Mouse (Mus musculus): ENCODE results near the gene 4833427G06Rik. TPM values are rescaled to one million over a fixed set of nuclear protein-coding genes. Genes with fewer than 3 reads are reported as not detected.

The 4833427G06Rik gene
- polyA plus RNA-seq, 1 experiment from 2014 or later = 1.9 TPM

DNA sequence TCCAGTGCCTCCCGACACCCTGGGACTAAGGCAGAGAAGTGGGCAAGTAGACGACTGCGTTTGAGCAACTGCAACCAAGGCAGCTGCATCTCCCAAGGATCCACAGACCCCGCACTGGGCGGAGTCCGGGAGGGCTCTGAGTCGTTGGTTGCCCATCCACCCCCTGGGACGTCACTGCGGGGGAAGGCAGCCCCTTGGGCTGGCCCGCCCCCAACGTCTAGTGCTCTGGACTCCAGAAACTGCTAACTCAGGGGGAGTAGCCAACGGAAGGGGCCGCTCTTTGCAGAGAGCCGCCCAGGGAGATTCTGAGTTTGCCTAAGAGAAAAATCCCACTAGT, 24.9 kb downstream of the 4833427G06Rik start, which contains the start of gene Layn:
Gene Layn (minus strand): TSS at position 116 of the 337 bp plus-strand sequence.
- Histone ChIP-seq H3K36me3 (ENCODE audit: control insufficient read depth, insufficient read depth, low read length) (no peaks in the 10 kb centered on the region), H3K27me3 (replicated peaks; ENCODE audit: control insufficient read depth, insufficient read depth, low read length) (peaks cover 2% of the 10 kb centered on the region), H3K4me3 (ENCODE audit: low read length) (peak within 1 kb of the TSS; percentile 43), H3K4me2 (ENCODE audit: low read length) (peak within 1 kb of the TSS; percentile 71), H3K27ac (ENCODE audit: low read depth, low read length) (no peak within 1 kb of the TSS), H3K9ac (ENCODE audit: low read depth, low read length) (peak within 1 kb of the TSS; percentile 57), H3K4me1 (ENCODE audit: control insufficient read depth, insufficient read depth, low read depth, low read length) (peaks cover 11% of the 10 kb centered on the region), H3K9me3 (ENCODE audit: control insufficient read depth, low read length) (no peaks in the 10 kb centered on the region)
- ATAC-seq = peak; percentile 94
- WGBS = 0% methylated on average over 14 of the region's 14 CpGs

DNA sequence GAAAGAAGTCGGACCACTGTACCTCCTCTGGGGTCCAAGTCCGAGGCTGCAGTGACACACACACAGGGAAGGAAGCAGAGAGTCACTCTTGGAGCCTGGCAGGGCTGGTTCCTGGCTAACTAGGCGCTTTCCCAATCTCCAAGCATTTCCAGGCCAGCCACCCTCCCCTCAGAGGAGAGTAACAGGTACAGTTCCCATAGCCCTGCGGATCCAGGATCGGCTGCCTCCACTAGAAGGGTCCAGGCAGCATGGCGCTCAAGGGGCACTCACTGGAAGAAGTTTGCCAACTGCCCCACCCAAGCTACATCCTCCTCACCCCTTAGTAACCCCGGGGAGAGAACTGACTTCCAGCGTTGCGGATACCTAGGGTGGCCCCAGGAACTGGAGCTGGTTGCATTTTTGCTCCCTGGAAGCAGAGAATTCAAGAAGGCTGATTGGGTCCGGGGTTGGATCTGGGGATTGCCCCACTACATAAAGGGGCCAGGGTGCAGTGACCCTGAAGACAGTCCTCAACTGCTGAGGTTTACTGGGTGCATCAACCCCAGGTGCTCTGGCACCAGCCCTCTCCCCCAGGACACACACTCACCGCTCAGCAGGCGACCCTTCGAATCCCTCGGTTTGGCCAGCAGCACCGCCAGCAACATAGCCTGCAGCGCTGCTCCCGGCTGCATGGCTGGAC, 25.4 kb downstream of the 4833427G06Rik start:
- no peak for ATAC-seq
- no peak overlapping the region for H3K27ac ChIP-seq (ENCODE audit: low read depth, low read length)
- H3K9ac ChIP-seq (ENCODE audit: low read depth, low read length) = peak overlapping the region; percentile 57
- H3K9me3 ChIP-seq (ENCODE audit: control insufficient read depth, low read length) = no peaks in the 10 kb centered on the region
- H3K4me1 ChIP-seq (ENCODE audit: control insufficient read depth, insufficient read depth, low read depth, low read length) = peaks cover 11% of the 10 kb centered on the region
- peaks cover 2% of the 10 kb centered on the region for H3K27me3 ChIP-seq (replicated peaks; ENCODE audit: control insufficient read depth, insufficient read depth, low read length)
- peak overlapping the region; percentile 43 for H3K4me3 ChIP-seq (ENCODE audit: low read length)
- WGBS = under 1% methylated on average over 17 of the region's 17 CpGs
- H3K4me2 ChIP-seq (ENCODE audit: low read length) = peak overlapping the region; percentile 71
- H3K36me3 ChIP-seq (ENCODE audit: control insufficient read depth, insufficient read depth, low read length) = no peaks in the 10 kb centered on the region

- Histone ChIP-seq H3K4me2 (ENCODE audit: low read length) (peak overlapping the region; percentile 71), H3K9me3 (ENCODE audit: control insufficient read depth, low read length) (no peaks in the 10 kb centered on the region), H3K4me1 (ENCODE audit: control insufficient read depth, insufficient read depth, low read depth, low read length) (peaks cover 11% of the 10 kb centered on the region), H3K27me3 (replicated peaks; ENCODE audit: control insufficient read depth, insufficient read depth, low read length) (peaks cover 2% of the 10 kb centered on the region), H3K27ac (ENCODE audit: low read depth, low read length) (no peak overlapping the region), H3K4me3 (ENCODE audit: low read length) (peak overlapping the region; percentile 43), H3K36me3 (ENCODE audit: control insufficient read depth, insufficient read depth, low read length) (no peaks in the 10 kb centered on the region), H3K9ac (ENCODE audit: low read depth, low read length) (no peak overlapping the region)
- no peak for ATAC-seq
- 23% methylated on average over 3 of the region's 3 CpGs for WGBS
Observed at GRCm38 (mm10) chr9:51075780-51076179, 26.1 kb downstream of the 4833427G06Rik start.

- WGBS = 89% methylated on average over 4 of the region's 4 CpGs
- no peak for ATAC-seq
Observed at GRCm38 (mm10) chr9:51070801-51071200, 31.1 kb downstream of the 4833427G06Rik start.

GRCm38 (mm10) chr9:51068202-51068601, 33.7 kb downstream of the 4833427G06Rik start:
- H3K36me3 ChIP-seq (ENCODE audit: control insufficient read depth, insufficient read depth, low read length) = no peaks in the 10 kb centered on the region
- no peak for ATAC-seq
- H3K27ac ChIP-seq (ENCODE audit: low read depth, low read length) = no peak overlapping the region
- no peak overlapping the region for H3K4me3 ChIP-seq (ENCODE audit: low read length)
- no peaks in the 10 kb centered on the region for H3K27me3 ChIP-seq (replicated peaks; ENCODE audit: control insufficient read depth, insufficient read depth, low read length)
- no peak overlapping the region for H3K4me2 ChIP-seq (ENCODE audit: low read length)
- no peaks in the 10 kb centered on the region for H3K4me1 ChIP-seq (ENCODE audit: control insufficient read depth, insufficient read depth, low read depth, low read length)
- WGBS = 58% methylated on average over 3 of the region's 3 CpGs
- H3K9me3 ChIP-seq (ENCODE audit: control insufficient read depth, low read length) = no peaks in the 10 kb centered on the region
- H3K9ac ChIP-seq (ENCODE audit: low read depth, low read length) = no peak overlapping the region

More at GRCm38 (mm10) chr9:51070801-51071200, 31.1 kb downstream of the 4833427G06Rik start:
- Histone ChIP-seq H3K4me3 (ENCODE audit: low read length) (no peak overlapping the region), H3K36me3 (ENCODE audit: control insufficient read depth, insufficient read depth, low read length) (no peaks in the 10 kb centered on the region), H3K27ac (ENCODE audit: low read depth, low read length) (no peak overlapping the region), H3K9ac (ENCODE audit: low read depth, low read length) (no peak overlapping the region), H3K4me1 (ENCODE audit: control insufficient read depth, insufficient read depth, low read depth, low read length) (peaks cover 2% of the 10 kb centered on the region; the same call in 1 of the 2 replicates), H3K4me2 (ENCODE audit: low read length) (no peak overlapping the region), H3K27me3 (replicated peaks; ENCODE audit: control insufficient read depth, insufficient read depth, low read length) (no peaks in the 10 kb centered on the region), H3K9me3 (ENCODE audit: control insufficient read depth, low read length) (no peaks in the 10 kb centered on the region)

DNA sequence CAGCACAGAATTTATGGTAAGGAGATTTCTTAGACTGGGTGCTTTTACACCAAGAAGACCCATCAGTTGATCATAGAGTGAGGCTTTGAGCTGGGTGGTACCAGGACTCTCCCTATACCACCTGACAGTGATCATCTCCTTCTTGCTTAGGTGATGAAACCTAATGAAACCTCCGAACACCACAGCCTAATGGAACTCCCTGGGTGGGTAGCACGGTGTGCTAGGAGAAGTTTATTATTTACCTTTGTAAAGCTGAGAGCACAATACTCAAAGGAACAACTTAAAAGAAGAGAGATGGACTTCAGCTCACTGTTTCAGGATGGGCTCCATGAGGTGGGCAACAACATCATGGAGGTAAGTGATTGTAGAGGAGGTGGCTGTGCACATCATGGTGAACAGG, 41.3 kb downstream of the 4833427G06Rik start, which contains the start of gene Btg4:
Gene Btg4 (plus strand): TSS at position 301 of the 400 bp plus-strand sequence.
- H3K9ac ChIP-seq (ENCODE audit: low read depth, low read length) = no peak within 1 kb of the TSS
- no peak within 1 kb of the TSS for H3K4me3 ChIP-seq (ENCODE audit: low read length)
- H3K4me2 ChIP-seq (ENCODE audit: low read length) = no peak within 1 kb of the TSS
- H3K36me3 ChIP-seq (ENCODE audit: control insufficient read depth, insufficient read depth, low read length) = no peaks in the 10 kb centered on the region
- ATAC-seq = no peak
- no peaks in the 10 kb centered on the region for H3K27me3 ChIP-seq (replicated peaks; ENCODE audit: control insufficient read depth, insufficient read depth, low read length)
- 82% methylated on average over 2 of the region's 2 CpGs for WGBS
- H3K27ac ChIP-seq (ENCODE audit: low read depth, low read length) = no peak within 1 kb of the TSS
- H3K9me3 ChIP-seq (ENCODE audit: control insufficient read depth, low read length) = no peaks in the 10 kb centered on the region
- no peaks in the 10 kb centered on the region for H3K4me1 ChIP-seq (ENCODE audit: control insufficient read depth, insufficient read depth, low read depth, low read length)

- no peaks in the 10 kb centered on the region for H3K9me3 ChIP-seq (ENCODE audit: control insufficient read depth, low read length)
- H3K4me3 ChIP-seq (ENCODE audit: low read length) = no peak overlapping the region
- H3K27ac ChIP-seq (ENCODE audit: low read depth, low read length) = no peak overlapping the region
- no peak overlapping the region for H3K9ac ChIP-seq (ENCODE audit: low read depth, low read length)
- no peaks in the 10 kb centered on the region for H3K4me1 ChIP-seq (ENCODE audit: control insufficient read depth, insufficient read depth, low read depth, low read length)
- no peak for ATAC-seq
- no peaks in the 10 kb centered on the region for H3K36me3 ChIP-seq (ENCODE audit: control insufficient read depth, insufficient read depth, low read length)
- H3K27me3 ChIP-seq (replicated peaks; ENCODE audit: control insufficient read depth, insufficient read depth, low read length) = no peaks in the 10 kb centered on the region
- no peak overlapping the region for H3K4me2 ChIP-seq (ENCODE audit: low read length)
- 69% methylated on average over 4 of the region's 4 CpGs for WGBS
Observed at GRCm38 (mm10) chr9:51058951-51059521, 42.8 kb downstream of the 4833427G06Rik start.

GRCm38 (mm10) chr9:51056360-51057324, 45.2 kb downstream of the 4833427G06Rik start:
- no peak overlapping the region for H3K4me2 ChIP-seq (ENCODE audit: low read length)
- no peaks in the 10 kb centered on the region for H3K9me3 ChIP-seq (ENCODE audit: control insufficient read depth, low read length)
- H3K4me1 ChIP-seq (ENCODE audit: control insufficient read depth, insufficient read depth, low read depth, low read length) = no peaks in the 10 kb centered on the region
- H3K9ac ChIP-seq (ENCODE audit: low read depth, low read length) = no peak overlapping the region
- no peak for ATAC-seq
- no peaks in the 10 kb centered on the region for H3K27me3 ChIP-seq (replicated peaks; ENCODE audit: control insufficient read depth, insufficient read depth, low read length)
- WGBS = 81% methylated on average over 3 of the region's 3 CpGs
- H3K36me3 ChIP-seq (ENCODE audit: control insufficient read depth, insufficient read depth, low read length) = no peaks in the 10 kb centered on the region
- no peak overlapping the region for H3K4me3 ChIP-seq (ENCODE audit: low read length)
- H3K27ac ChIP-seq (ENCODE audit: low read depth, low read length) = no peak overlapping the region

GRCm38 (mm10) chr9:51052180-51052579, 49.7 kb downstream of the 4833427G06Rik start:
- ATAC-seq = no peak
- Histone ChIP-seq H3K36me3 (ENCODE audit: control insufficient read depth, insufficient read depth, low read length) (no peaks in the 10 kb centered on the region), H3K4me3 (ENCODE audit: low read length) (no peak overlapping the region), H3K4me1 (ENCODE audit: control insufficient read depth, insufficient read depth, low read depth, low read length) (no peaks in the 10 kb centered on the region), H3K9ac (ENCODE audit: low read depth, low read length) (no peak overlapping the region), H3K27me3 (replicated peaks; ENCODE audit: control insufficient read depth, insufficient read depth, low read length) (no peaks in the 10 kb centered on the region), H3K4me2 (ENCODE audit: low read length) (no peak overlapping the region), H3K9me3 (ENCODE audit: control insufficient read depth, low read length) (no peaks in the 10 kb centered on the region), H3K27ac (ENCODE audit: low read depth, low read length) (no peak overlapping the region)
- 79% methylated on average over 3 of the region's 3 CpGs for WGBS

Measured in hindbrain, embryonic 16.5 days (tissue).